In the genomic region with DNA sequence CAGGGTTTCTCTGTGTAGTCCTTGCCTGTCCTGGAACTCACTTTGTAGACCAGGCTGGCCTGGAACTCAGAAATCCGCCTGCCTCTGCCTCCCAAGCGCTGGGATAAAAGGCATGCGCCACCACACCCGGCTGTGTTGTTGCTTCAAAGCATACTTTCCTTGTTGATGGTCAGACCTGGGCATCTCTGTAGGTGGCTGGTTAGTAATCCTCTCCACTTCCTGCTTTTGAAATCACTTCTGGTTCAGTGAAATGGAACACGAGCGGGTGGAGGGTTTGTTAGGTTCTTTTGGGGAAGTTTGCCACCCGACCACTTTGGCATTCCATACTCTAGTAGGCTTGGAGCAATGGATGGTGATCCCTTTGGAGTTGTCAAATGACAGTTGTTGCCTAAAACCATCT, we compare ENCODE assay signal across 23 mouse cellular contexts. TPM values are rescaled to one million over a fixed set of nuclear protein-coding genes. Genes with fewer than 3 reads are reported as not detected.
DNase-seq lines count a peak whose midpoint lies in the region; ATAC-seq and TF ChIP-seq lines count a peak whose summit lies in the region.
"Had no signal": no experiment of that assay in that cellular context is flagged by ENCODE, and none has a peak within 500 bp of the region (broad histone marks: within the 10 kb centered on the region; RNA-seq: fewer than 3 reads in every experiment).

No protein-coding gene starts in this region.

- H3K79me2 ChIP-seq in CH12.LX (replicated peaks; ENCODE audit: control insufficient read depth, extremely low read depth, insufficient read depth, poor library complexity, severe bottlenecking): no peaks in the 10 kb centered on the region

- TF ChIP-seq EP300 in CH12.LX (IDR thresholded peaks at IDR 0.05; ENCODE audit: low read length): no peak

- no peak overlapping the region for H3K27ac ChIP-seq in CH12.LX (ENCODE audit: insufficient read depth, low read depth)
- H3K27ac ChIP-seq: embryonic facial prominence, embryonic 10.5 days; embryonic facial prominence, embryonic 12.5 days had no signal

- intact Hi-C loops in gastrocnemius, postnatal 14 days (cut with DNase I; ENCODE audit: low total_unique reads): no loop called here

- no peak overlapping the region for H3K4me3 ChIP-seq in CH12.LX (replicated peaks in 1 of 3; ENCODE audit: low read depth in 2 of 3, low read length in 2 of 3, poor library complexity in 1 of 3)
- H3K4me3 ChIP-seq: embryonic facial prominence, embryonic 10.5 days; embryonic facial prominence, embryonic 12.5 days had no signal

- no peak overlapping the region for H3K4me2 ChIP-seq in CH12.LX (ENCODE audit: insufficient read depth, low read depth, poor library complexity, severe bottlenecking)
- H3K4me2 ChIP-seq: embryonic facial prominence, embryonic 12.5 days had no signal

- H3K9me3 ChIP-seq in CH12.LX (replicated peaks; ENCODE audit: low read length): no peaks in the 10 kb centered on the region
- H3K9me3 ChIP-seq: embryonic facial prominence, embryonic 10.5 days; embryonic facial prominence, embryonic 12.5 days had no signal

- H3K36me3 ChIP-seq in CH12.LX (replicated peaks in 1 of 2; ENCODE audit: control insufficient read depth in 1 of 2, insufficient read depth in 1 of 2, low read length in 1 of 2): no peaks in the 10 kb centered on the region

- peaks cover 0 to 19% of the 10 kb centered on the region in 2 experiments; a peak in 3 of 4 replicates for H3K4me1 ChIP-seq in CH12.LX (ENCODE audit: control insufficient read depth in 1 of 2, insufficient read depth in 2 of 2)
- H3K4me1 ChIP-seq: embryonic facial prominence, embryonic 10.5 days; embryonic facial prominence, embryonic 12.5 days had no signal

- H3K27me3 ChIP-seq in CH12.LX (replicated peaks): no peaks in the 10 kb centered on the region
- H3K27me3 ChIP-seq: embryonic facial prominence, embryonic 12.5 days had no signal

- peak; percentile 80 for DNase-seq in heart, adult 11 months
- DNase-seq in heart, postnatal 4 days: no peak
- DNase-seq in CH12.LX (ENCODE audit: extremely low read depth): peak; percentile 9
- DNase-seq in frontal cortex, adult 2 months (ENCODE audit: extremely low spot score in 1 of 2, low spot score in 1 of 2): no peak
- DNase-seq in gastrocnemius, postnatal 14 days: no peak
- no peak for DNase-seq in kidney, adult 8-10 months
- DNase-seq: adrenal gland, adult 2 months; adrenal gland, postnatal 10 days; adrenal gland, postnatal 25 days; B cell, adult 2 months; cerebellum, adult 11 months; cerebellum, adult 18-20 months; cerebellum, adult 8-10 months; cerebellum, adult 9-11 months; cerebellum, postnatal 14 days; cerebellum, postnatal 36 days; embryo, embryonic 11 days had no signal

- TF ChIP-seq RAD21 in CH12.LX (IDR thresholded peaks at IDR 0.05; ENCODE audit: low read depth, low read length): no peak

- in situ Hi-C loops in CH12.LX (cut with MboI; ENCODE audit: low pct_ligation_motif_present, low pct_unique_long_range_greater_than_20kb, low sequenced_read_pairs): no loop called here

- dilution Hi-C loops in CH12.LX (cut with MboI; ENCODE audit: extremely low pct_ligation_motif_present, extremely low pct_unique_long_range_greater_than_20kb, low sequenced_read_pairs): no loop called here

- no peak for TF ChIP-seq POLR2A in CH12.LX (IDR thresholded peaks at IDR 0.05; ENCODE audit: low read depth, low read length)

- H3K9ac ChIP-seq in CH12.LX (ENCODE audit: insufficient read depth, low read depth): no peak overlapping the region
- H3K9ac ChIP-seq: embryonic facial prominence, embryonic 12.5 days had no signal

- no peak for TF ChIP-seq CTCF in CH12.LX (conservative IDR thresholded peaks at IDR 0.05 in 1 of 2, IDR thresholded peaks at IDR 0.05 in 1 of 2; ENCODE audit: low read depth in 2 of 2, low read length in 2 of 2)

- ATAC-seq in megakaryocyte, adult 5-6 weeks (ENCODE audit: poor library complexity, severe bottlenecking): peak; percentile 64
- ATAC-seq: CD4-positive, CD25-positive, alpha-beta regulatory T cell, adult 4 months; forebrain, embryonic 14.5 days; forebrain, embryonic 16.5 days had no signal

TF ChIP-seq in CH12.LX, 34 proteins besides CTCF, POLR2A, EP300 and RAD21:
- TF ChIP-seq RCOR1 (conservative IDR thresholded peaks at IDR 0.05; ENCODE audit: low read depth, low read length): no peak
- no peak for TF ChIP-seq USF1 (IDR thresholded peaks at IDR 0.05; ENCODE audit: low read depth, low read length)
- no peak for TF ChIP-seq BHLHE40 (IDR thresholded peaks at IDR 0.05; ENCODE audit: low read depth, low read length)
- TF ChIP-seq MAZ (IDR thresholded peaks at IDR 0.05; ENCODE audit: low read depth, low read length): no peak
- TF ChIP-seq KAT2A (IDR thresholded peaks at IDR 0.05; ENCODE audit: insufficient replicate concordance, low read length): no peak
- TF ChIP-seq ELF1 (IDR thresholded peaks at IDR 0.05; ENCODE audit: low read depth, low read length): no peak
- no peak for TF ChIP-seq TBP (conservative IDR thresholded peaks at IDR 0.05; ENCODE audit: low read depth, low read length)
- no peak for TF ChIP-seq ZNF384 (IDR thresholded peaks at IDR 0.05; ENCODE audit: low read depth, low read length)
- TF ChIP-seq NRF1 (IDR thresholded peaks at IDR 0.05; ENCODE audit: low read depth, low read length): no peak
- no peak for TF ChIP-seq CHD2 (IDR thresholded peaks at IDR 0.05; ENCODE audit: low read length)
- TF ChIP-seq NELFE (IDR thresholded peaks at IDR 0.05; ENCODE audit: low read depth, low read length): no peak
- no peak for TF ChIP-seq CHD1 (IDR thresholded peaks at IDR 0.05; ENCODE audit: low read depth, low read length)
- TF ChIP-seq PAX5 (IDR thresholded peaks at IDR 0.05; ENCODE audit: low read length): no peak
- TF ChIP-seq ZC3H11A (IDR thresholded peaks at IDR 0.05; ENCODE audit: low read depth, low read length): no peak
TF ChIP-seq in CH12.LX: peak in this region for 0.

RNA-seq across cellular contexts. Expression of gene Cpsf3, which starts 51.5 kb away (rescaled TPM):
- total RNA-seq in heart, postnatal 4 days (2021): 10 to 100 TPM; 42.4 to 43.7 TPM
- total RNA-seq in CH12.LX (2012; rRNA removed) (79.8 and 89.1 TPM in 2 replicates), CH12.LX (2014; rRNA removed) (117 and 119 TPM in 2 replicates)
- polyA plus RNA-seq in CH12.LX (2012; ENCODE audit: insufficient read length, low read depth): 159 and 193 TPM in 2 replicates
- total RNA-seq in megakaryocyte, adult 5-6 weeks (2015): 111 and 130 TPM in 2 replicates
- 68.0 and 82.5 TPM in 2 replicates for total RNA-seq in megakaryocyte, adult 5-6 weeks (2017)
- polyA plus RNA-seq in frontal cortex, adult 2 months (2012; rRNA removed): 66.2 and 74.1 TPM in 2 replicates
- 10 to 100 TPM; 22.1 to 23.2 TPM for total RNA-seq in gastrocnemius, postnatal 14 days (2021)

RNA-seq across cellular contexts. Expression of gene Itgb1bp1, which starts 52.4 kb away (rescaled TPM):
- 10 to 100 TPM; 36.6 to 40.2 TPM for total RNA-seq in heart, postnatal 4 days (2021)
- total RNA-seq in CH12.LX (2012; rRNA removed) (37.7 and 44.1 TPM in 2 replicates), CH12.LX (2014; rRNA removed) (57.9 and 69.8 TPM in 2 replicates)
- polyA plus RNA-seq in CH12.LX (2012; ENCODE audit: insufficient read length, low read depth): 77.5 and 83.6 TPM in 2 replicates
- 47.5 and 50.9 TPM in 2 replicates for total RNA-seq in megakaryocyte, adult 5-6 weeks (2015)
- 28.6 and 35.0 TPM in 2 replicates for total RNA-seq in megakaryocyte, adult 5-6 weeks (2017)
- polyA plus RNA-seq in frontal cortex, adult 2 months (2012; rRNA removed): 27.2 and 29.5 TPM in 2 replicates
- 10 to 100 TPM; 29.2 to 30.7 TPM for total RNA-seq in gastrocnemius, postnatal 14 days (2021)

Comparison
In these comparisons a context has a peak if more than half of its experiments do, and no peak if none do; other contexts are left out.
1. DNase-seq: peak in heart, adult 11 months (single experiment) and CH12.LX (single experiment); none in heart, postnatal 4 days (single experiment), frontal cortex, adult 2 months (0 of 2), gastrocnemius, postnatal 14 days (single experiment) and kidney, adult 8-10 months (0 of 2).